Mouse (Mus musculus): Measurements from ENCODE around the gene St3gal5. TPM values are rescaled to one million over a fixed set of nuclear protein-coding genes. Genes with fewer than 3 reads are reported as not detected.

Gene St3gal5
- polyA plus RNA-seq, 1 experiment from 2014 or later, result 49.0 TPM

DNA sequence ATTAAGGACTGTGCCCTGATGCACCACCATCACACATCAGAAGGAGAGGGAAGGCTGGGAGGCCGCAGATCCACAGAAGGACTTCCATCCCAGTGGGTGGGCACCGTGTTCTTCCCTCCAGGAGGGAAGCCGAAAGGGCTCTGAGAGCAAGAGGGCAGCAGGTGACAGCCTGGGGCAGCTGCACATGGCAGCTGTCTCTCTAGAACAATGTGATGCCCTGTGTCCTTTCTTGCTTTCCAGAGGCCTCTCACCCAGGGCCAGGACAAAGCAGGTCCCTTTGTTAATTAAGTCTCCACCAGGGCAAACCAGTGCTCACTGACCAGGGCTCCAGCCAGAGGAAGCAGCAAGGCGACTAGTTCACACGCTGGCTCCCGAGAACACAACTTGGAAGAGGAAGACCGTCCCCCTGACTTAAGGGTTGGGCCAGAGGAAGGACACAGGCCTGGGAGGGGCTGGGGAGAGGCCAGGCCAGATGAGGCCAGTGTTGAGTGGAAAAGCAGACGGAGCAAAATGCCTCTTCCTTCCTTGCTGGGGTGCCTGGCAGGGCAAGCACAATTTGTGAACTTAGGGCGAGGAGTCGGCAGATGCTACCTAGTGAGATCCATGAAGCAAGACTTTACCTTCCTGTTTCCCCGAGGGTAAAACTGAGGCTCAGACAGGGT, 103.3 kb downstream of the St3gal5 start:
- WGBS, result 56% methylated on average over 11 of the region's 11 CpGs
- ATAC-seq (replicated peaks), result no peak
- H3K9ac ChIP-seq (replicated peaks), result no peak overlapping the region
- H3K4me2 ChIP-seq (replicated peaks), result no peak overlapping the region
- no peak overlapping the region for H3K4me3 ChIP-seq
- H3K4me1 ChIP-seq, result peaks cover 2% of the 10 kb centered on the region; the same call in 1 of the 2 replicates
- no peaks in the 10 kb centered on the region for H3K9me3 ChIP-seq
- H3K36me3 ChIP-seq, result no peaks in the 10 kb centered on the region
- H3K27ac ChIP-seq (replicated peaks), result no peak overlapping the region
- no peaks in the 10 kb centered on the region for H3K27me3 ChIP-seq

DNA sequence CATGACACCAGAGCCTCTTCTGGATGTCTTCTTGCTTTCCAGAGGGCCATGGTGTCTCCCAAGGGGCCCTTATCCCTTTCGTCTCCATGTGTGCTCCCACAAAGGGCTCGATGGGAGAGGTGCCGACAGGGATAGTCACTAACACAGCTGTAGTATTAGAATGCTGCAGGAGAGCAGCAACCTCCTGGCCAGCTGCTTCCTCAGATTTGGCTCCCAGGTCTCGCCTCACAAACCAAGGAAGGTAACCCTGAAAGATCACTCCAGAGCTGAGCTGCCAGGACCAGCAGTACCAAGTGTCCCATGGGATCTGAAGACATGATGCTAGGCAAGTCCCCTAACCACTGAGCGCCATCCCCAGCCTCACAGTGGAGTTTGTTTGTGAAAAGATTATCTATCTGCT, 105.3 kb downstream of the St3gal5 start:
- H3K4me1 ChIP-seq, result peaks cover 2% of the 10 kb centered on the region; the same call in 1 of the 2 replicates
- H3K9me3 ChIP-seq, result no peaks in the 10 kb centered on the region
- no peak overlapping the region for H3K27ac ChIP-seq (replicated peaks)
- H3K36me3 ChIP-seq, result no peaks in the 10 kb centered on the region
- no peak overlapping the region for H3K9ac ChIP-seq (replicated peaks)
- H3K4me3 ChIP-seq, result no peak overlapping the region
- H3K4me2 ChIP-seq (replicated peaks), result no peak overlapping the region
- no peaks in the 10 kb centered on the region for H3K27me3 ChIP-seq
- WGBS, result 88% methylated on average over 5 of the region's 5 CpGs
- no peak for ATAC-seq (replicated peaks)

DNA sequence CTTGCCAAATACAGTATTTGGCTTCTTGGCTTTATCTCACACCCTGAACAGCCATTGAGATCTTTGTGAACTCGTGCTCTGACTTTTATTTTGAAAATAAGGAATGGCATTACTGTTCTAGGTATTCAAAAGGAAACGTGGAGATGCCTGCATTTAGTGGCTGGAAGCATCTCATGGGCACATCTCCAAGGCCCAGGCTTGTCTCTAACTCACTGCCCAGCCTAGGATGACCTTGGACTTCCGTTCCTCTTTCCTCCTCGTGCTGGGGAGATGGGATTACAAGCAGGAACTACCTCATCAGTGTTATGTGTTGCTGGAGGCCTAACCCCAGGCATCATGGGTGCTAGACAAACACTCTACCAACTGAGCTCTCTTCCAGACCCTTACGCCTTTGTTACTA, 105.9 kb downstream of the St3gal5 start:
- no peaks in the 10 kb centered on the region for H3K9me3 ChIP-seq
- H3K4me2 ChIP-seq (replicated peaks), result no peak overlapping the region
- WGBS, result 87% methylated on average over 5 of the region's 5 CpGs
- no peak overlapping the region for H3K4me3 ChIP-seq
- no peak overlapping the region for H3K27ac ChIP-seq (replicated peaks)
- H3K27me3 ChIP-seq, result no peaks in the 10 kb centered on the region
- H3K36me3 ChIP-seq, result no peaks in the 10 kb centered on the region
- H3K9ac ChIP-seq (replicated peaks), result no peak overlapping the region
- peaks cover 2% of the 10 kb centered on the region; the same call in 1 of the 2 replicates for H3K4me1 ChIP-seq
- no peak for ATAC-seq (replicated peaks)

Other genes starting within 250 kb of the St3gal5 start
- 90.4 and 98.1 TPM in 2 replicates for gene Ptcd3, start 188.8 kb upstream of the St3gal5 start, polyA plus RNA-seq (2015; fragmentation: Nextera tagmentation; extraction: Ambion mirVana)
- gene Polr1a, start 188.5 kb upstream of the St3gal5 start, polyA plus RNA-seq (2015; fragmentation: Nextera tagmentation; extraction: Ambion mirVana), result 18.9 and 19.9 TPM in 2 replicates
- gene Atoh8, start 138.0 kb downstream of the St3gal5 start, polyA plus RNA-seq (2015; fragmentation: Nextera tagmentation; extraction: Ambion mirVana), result 2.7 and 3.6 TPM in 2 replicates
- 0.15 TPM in 1 of 2 replicates, not detected in the other for gene Sftpb, start 207.0 kb downstream of the St3gal5 start, polyA plus RNA-seq (2015; fragmentation: Nextera tagmentation; extraction: Ambion mirVana)
- 52.9 and 53.4 TPM in 2 replicates for gene Usp39, start 247.6 kb downstream of the St3gal5 start, polyA plus RNA-seq (2015; fragmentation: Nextera tagmentation; extraction: Ambion mirVana)
- gene 0610030E20Rik, start 249.7 kb downstream of the St3gal5 start, polyA plus RNA-seq (2015; fragmentation: Nextera tagmentation; extraction: Ambion mirVana), result 22.5 and 22.7 TPM in 2 replicates